Mouse (Mus musculus) limb, embryonic 11.5 days (tissue): ENCODE results near the gene Bmpr1b. TPM values are rescaled to one million over a fixed set of nuclear protein-coding genes. Genes with fewer than 3 reads are reported as not detected.

Experiments
- ATAC-seq: fragments of 200-750 bp; cut with Nextera tagmentation; 2 replicates; pipeline ENCODE4 v1.8.0; 2017; ENCODE audit warnings: low read depth; ENCODE audit not compliant: insufficient number of reproducible peaks, low FRiP score, low TSS enrichment
- DNase-seq: peaks from one replicate; pipeline ENCODE4 v3.0.0-alpha.2; 2015; ENCODE audit warnings: low spot score
- H3K27ac ChIP-seq: fragments of 300-500 bp; sonication (generic); replicated peaks from 2 replicates; pipeline ENCODE4 v1.5.1; 2014; ENCODE audit warnings: low read depth, mild to moderate bottlenecking, low read length
- H3K27me3 ChIP-seq: fragments of 300-500 bp; sonication (generic); 2 replicates; pipeline ENCODE4 v1.6.1; 2014; ENCODE audit warnings: mild to moderate bottlenecking, low read length, mixed read lengths; ENCODE audit not compliant: control insufficient read depth, insufficient read depth
- H3K36me3 ChIP-seq: fragments of 300-500 bp; sonication (generic); 2 replicates; pipeline ENCODE4 v1.6.1; 2014; ENCODE audit warnings: mild to moderate bottlenecking, low read length, moderate library complexity, mixed read lengths; ENCODE audit not compliant: control insufficient read depth, insufficient read depth
- H3K4me1 ChIP-seq: fragments of 300-500 bp; sonication (generic); 2 replicates; pipeline ENCODE4 v1.6.1; 2014; ENCODE audit warnings: low read length, mixed read lengths; ENCODE audit not compliant: control insufficient read depth, insufficient read depth
- H3K4me2 ChIP-seq: fragments of 300-500 bp; sonication (generic); 2 replicates; pipeline ENCODE4 v1.6.1; 2014; ENCODE audit warnings: low read depth, mild to moderate bottlenecking, moderate library complexity; ENCODE audit not compliant: severe bottlenecking
- H3K4me3 ChIP-seq: fragments of 300-500 bp; sonication (generic); 2 replicates; pipeline ENCODE4 v1.5.1; 2014; ENCODE audit warnings: low read depth, low read length
- H3K9ac ChIP-seq: fragments of 300-500 bp; sonication (generic); 2 replicates; pipeline ENCODE4 v1.6.1; 2014; ENCODE audit warnings: mild to moderate bottlenecking, low read length
- H3K9me3 ChIP-seq: fragments of 300-500 bp; sonication (generic); 2 replicates; pipeline ENCODE4 v1.6.1; 2016; ENCODE audit warnings: low read length; ENCODE audit not compliant: control insufficient read depth
- WGBS: fragments of 180-500 bp; shearing (Covaris S2); extraction: QIAGEN DNeasy Blood & Tissue Kit; methylation state at CpG from one replicate; pipeline ENCODE4 v1.1.7; 2014; 5-methylcytosine and 5-hydroxymethylcytosine counted together
- polyA plus RNA-seq: library from polyadenylated mRNA; unstranded; fragments of >200 nt; fragmentation: Nextera tagmentation; extraction: Ambion mirVana; gene quantifications from 2 replicates; pipeline ENCODE4 v1.2.1, GENCODE M21; 2014

The Bmpr1b gene
- polyA plus RNA-seq, 1 experiment from 2014 or later = 12.2 TPM

GRCm38 (mm10) chr3:142125556-142125955, 43.7 kb downstream of the Bmpr1b start:
- H3K4me2 ChIP-seq = no peak overlapping the region
- ATAC-seq = no peak
- no peaks in the 10 kb centered on the region for H3K36me3 ChIP-seq
- no peak overlapping the region for H3K9ac ChIP-seq
- peaks cover 12% of the 10 kb centered on the region for H3K4me1 ChIP-seq
- H3K4me3 ChIP-seq = no peak overlapping the region
- no peak overlapping the region for H3K27ac ChIP-seq
- no peak for DNase-seq
- 33% methylated on average over 2 of the region's 2 CpGs for WGBS
- no peaks in the 10 kb centered on the region for H3K27me3 ChIP-seq
- H3K9me3 ChIP-seq = no peaks in the 10 kb centered on the region

GRCm38 (mm10) chr3:142124255-142124654, 45.0 kb downstream of the Bmpr1b start:
- Histone ChIP-seq H3K27ac (no peak overlapping the region), H3K36me3 (no peaks in the 10 kb centered on the region), H3K4me2 (no peak overlapping the region), H3K27me3 (no peaks in the 10 kb centered on the region), H3K4me1 (peaks cover 12% of the 10 kb centered on the region), H3K9me3 (no peaks in the 10 kb centered on the region), H3K9ac (no peak overlapping the region), H3K4me3 (no peak overlapping the region)
- 14% methylated on average over 6 of the region's 6 CpGs for WGBS
- ATAC-seq (no peak), DNase-seq (peak; percentile 59)

- Histone ChIP-seq H3K4me3 (no peak overlapping the region), H3K4me2 (no peak overlapping the region), H3K9ac (no peak overlapping the region), H3K4me1 (peaks cover 12% of the 10 kb centered on the region), H3K27ac (no peak overlapping the region), H3K36me3 (no peaks in the 10 kb centered on the region), H3K9me3 (no peaks in the 10 kb centered on the region), H3K27me3 (no peaks in the 10 kb centered on the region)
- ATAC-seq (no peak), DNase-seq (no peak)
- 82% methylated on average over 5 of the region's 5 CpGs for WGBS
Measured at GRCm38 (mm10) chr3:142122376-142122775, 46.8 kb downstream of the Bmpr1b start.

GRCm38 (mm10) chr3:142120795-142121194, 48.4 kb downstream of the Bmpr1b start:
- Histone ChIP-seq H3K27me3 (no peaks in the 10 kb centered on the region), H3K27ac (no peak overlapping the region), H3K36me3 (no peaks in the 10 kb centered on the region), H3K9ac (no peak overlapping the region), H3K4me1 (peaks cover 12% of the 10 kb centered on the region), H3K4me3 (no peak overlapping the region), H3K4me2 (no peak overlapping the region), H3K9me3 (no peaks in the 10 kb centered on the region)
- WGBS = 74% methylated on average over 3 of the region's 3 CpGs
- ATAC-seq (no peak), DNase-seq (no peak)

- Histone ChIP-seq H3K27ac (no peak overlapping the region), H3K9me3 (no peaks in the 10 kb centered on the region), H3K27me3 (no peaks in the 10 kb centered on the region), H3K4me2 (no peak overlapping the region), H3K36me3 (no peaks in the 10 kb centered on the region), H3K4me1 (no peaks in the 10 kb centered on the region), H3K4me3 (no peak overlapping the region), H3K9ac (no peak overlapping the region)
- ATAC-seq = no peak
- DNase-seq = peak; percentile 12
- 51% methylated on average over 6 of the region's 6 CpGs for WGBS
Measured at GRCm38 (mm10) chr3:142114762-142115316, 54.4 kb downstream of the Bmpr1b start.

GRCm38 (mm10) chr3:142114190-142114589, 55.0 kb downstream of the Bmpr1b start:
- ATAC-seq = no peak
- Histone ChIP-seq H3K4me2 (no peak overlapping the region), H3K9ac (no peak overlapping the region), H3K27me3 (no peaks in the 10 kb centered on the region), H3K36me3 (no peaks in the 10 kb centered on the region), H3K4me1 (no peaks in the 10 kb centered on the region), H3K4me3 (no peak overlapping the region), H3K9me3 (no peaks in the 10 kb centered on the region), H3K27ac (no peak overlapping the region)
- 86% methylated on average over 3 of the region's 3 CpGs for WGBS
- no peak for DNase-seq

GRCm38 (mm10) chr3:142113208-142113607, 56.0 kb downstream of the Bmpr1b start:
- H3K9ac ChIP-seq = no peak overlapping the region
- ATAC-seq (no peak), DNase-seq (no peak)
- no peak overlapping the region for H3K4me2 ChIP-seq
- H3K4me1 ChIP-seq = no peaks in the 10 kb centered on the region
- WGBS = 78% methylated on average over 4 of the region's 4 CpGs
- no peaks in the 10 kb centered on the region for H3K36me3 ChIP-seq
- no peaks in the 10 kb centered on the region for H3K27me3 ChIP-seq
- no peak overlapping the region for H3K27ac ChIP-seq
- H3K9me3 ChIP-seq = no peaks in the 10 kb centered on the region
- H3K4me3 ChIP-seq = no peak overlapping the region

GRCm38 (mm10) chr3:142106227-142106626, 63.0 kb downstream of the Bmpr1b start:
- H3K9me3 ChIP-seq = no peaks in the 10 kb centered on the region
- H3K27ac ChIP-seq = no peak overlapping the region
- 85% methylated on average over 6 of the region's 6 CpGs for WGBS
- H3K36me3 ChIP-seq = no peaks in the 10 kb centered on the region
- no peak overlapping the region for H3K9ac ChIP-seq
- H3K4me1 ChIP-seq = no peaks in the 10 kb centered on the region
- H3K4me2 ChIP-seq = no peak overlapping the region
- ATAC-seq (no peak), DNase-seq (no peak)
- H3K4me3 ChIP-seq = no peak overlapping the region
- H3K27me3 ChIP-seq = no peaks in the 10 kb centered on the region
